Mouse (Mus musculus): ENCODE measurements around the gene Appbp2. TPM values are rescaled to one million over a fixed set of nuclear protein-coding genes. Genes with fewer than 3 reads are reported as not detected.

Appbp2 gene
- total and polyA plus RNA-seq, 3 experiments: 5.3 to 47.5 (median 33.2) TPM

DNA sequence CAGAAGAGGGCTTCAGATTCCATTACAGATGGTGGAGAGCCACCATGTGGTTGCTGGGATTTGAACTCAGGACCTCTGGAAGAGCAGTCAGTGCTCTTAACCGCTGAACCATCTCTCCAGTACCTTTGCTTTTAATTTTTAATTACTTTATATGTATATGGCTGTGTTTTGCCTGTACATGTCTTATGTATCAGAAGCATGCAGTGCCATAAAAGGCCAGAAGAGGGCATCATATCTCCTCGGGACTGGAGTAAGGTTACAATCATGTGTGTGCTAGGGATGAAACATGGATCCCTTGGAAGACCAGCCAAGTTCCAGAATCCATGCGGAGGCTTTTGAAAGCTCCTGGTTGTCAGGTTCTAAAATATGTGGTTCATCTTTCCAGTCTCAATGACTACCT, 35.7 kb upstream of the Appbp2 start:
- Histone ChIP-seq H3K4me3 (ENCODE audit: low read depth, low read length) (no peak overlapping the region), H3K27me3 (ENCODE audit: insufficient read depth, low read length) (peaks cover 26% of the 10 kb centered on the region), H3K4me1 (ENCODE audit: insufficient read depth, low read depth, low read length) (peaks cover 4% of the 10 kb centered on the region; the same call in 1 of the 2 replicates), H3K36me3 (replicated peaks) (no peaks in the 10 kb centered on the region), H3K9me3 (replicated peaks) (no peaks in the 10 kb centered on the region)
- ATAC-seq (ENCODE audit: extremely low read depth, insufficient number of reproducible peaks, low FRiP score, poor library complexity, severe bottlenecking) (no peak), DNase-seq (ENCODE audit: low spot score) (no peak)
- no peak for TF ChIP-seq GATA2 (IDR thresholded peaks at IDR 0.05; ENCODE audit: borderline replicate concordance, low read depth, low read length)
- TF ChIP-seq CTCF (IDR thresholded peaks at IDR 0.05; ENCODE audit: low read depth, low read length): peak; percentile 46; the same call in 1 of the 2 replicates

DNA sequence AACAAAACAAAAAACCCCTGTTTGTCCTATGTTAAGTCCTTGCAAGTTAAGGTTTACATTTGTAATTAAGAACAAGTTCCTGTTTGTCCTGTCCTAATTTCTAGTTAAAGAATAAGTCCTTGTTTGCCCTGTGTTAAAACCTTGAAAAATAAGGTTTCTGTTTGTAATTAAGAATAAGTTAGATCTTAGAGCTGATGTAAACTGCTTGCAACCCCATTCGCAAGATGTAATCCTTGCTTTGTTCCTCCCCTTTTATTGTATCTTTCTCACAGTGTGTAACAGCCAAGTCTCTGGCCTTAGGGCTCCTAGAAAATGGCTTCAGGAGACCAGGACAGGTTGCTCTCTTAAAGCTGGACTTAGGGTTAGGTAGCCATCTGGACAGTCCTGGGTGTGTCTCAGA, 32.5 kb upstream of the Appbp2 start:
- H3K27me3 ChIP-seq (ENCODE audit: insufficient read depth, low read length): peaks cover 9% of the 10 kb centered on the region
- DNase-seq (ENCODE audit: low spot score) (no peak), ATAC-seq (ENCODE audit: extremely low read depth, insufficient number of reproducible peaks, low FRiP score, poor library complexity, severe bottlenecking) (no peak)
- H3K36me3 ChIP-seq (replicated peaks): no peaks in the 10 kb centered on the region
- H3K9me3 ChIP-seq (replicated peaks): no peaks in the 10 kb centered on the region
- H3K4me3 ChIP-seq (ENCODE audit: low read depth, low read length): no peak overlapping the region
- TF ChIP-seq GATA1 (IDR thresholded peaks at IDR 0.05; ENCODE audit: borderline replicate concordance, low read length) (no peak), GATA2 (IDR thresholded peaks at IDR 0.05; ENCODE audit: borderline replicate concordance, low read depth, low read length) (no peak), TAL1 (conservative IDR thresholded peaks at IDR 0.05; ENCODE audit: low read depth, low read length) (no peak), POLR2AphosphoS5 (IDR thresholded peaks at IDR 0.05; ENCODE audit: insufficient replicate concordance, low read depth, low read length) (no peak), CTCF (IDR thresholded peaks at IDR 0.05; ENCODE audit: low read depth, low read length) (no peak)
- peaks cover 9% of the 10 kb centered on the region; the same call in 1 of the 2 replicates for H3K4me1 ChIP-seq (ENCODE audit: insufficient read depth, low read depth, low read length)

DNA sequence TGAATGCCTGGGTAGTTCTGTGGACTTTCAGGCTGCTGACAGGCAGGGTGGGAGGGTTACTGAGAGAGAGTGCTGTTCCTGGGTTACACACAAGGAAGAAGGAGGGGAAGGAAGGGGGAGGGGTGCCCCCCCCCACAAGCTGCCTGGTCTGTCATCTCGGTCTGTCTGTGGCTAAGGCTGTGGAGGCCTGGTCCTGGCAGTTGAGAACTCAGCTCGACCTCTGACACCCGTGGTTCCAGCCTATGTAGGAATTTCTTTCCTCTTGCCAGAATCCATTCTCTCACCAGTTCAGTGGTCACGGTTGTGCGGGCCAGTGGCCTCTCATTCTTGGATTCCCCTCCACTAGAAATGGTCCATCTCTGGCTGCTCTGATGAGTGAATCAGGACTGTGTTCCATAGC, 29.7 kb upstream of the Appbp2 start:
- ATAC-seq (ENCODE audit: extremely low read depth, insufficient number of reproducible peaks, low FRiP score, poor library complexity, severe bottlenecking): no peak
- TF ChIP-seq GATA1 (IDR thresholded peaks at IDR 0.05; ENCODE audit: borderline replicate concordance, low read length): no peak
- no peak for TF ChIP-seq CTCF (IDR thresholded peaks at IDR 0.05; ENCODE audit: low read depth, low read length)
- TF ChIP-seq TAL1 (conservative IDR thresholded peaks at IDR 0.05; ENCODE audit: low read depth, low read length): no peak
- TF ChIP-seq GATA2 (IDR thresholded peaks at IDR 0.05; ENCODE audit: borderline replicate concordance, low read depth, low read length): no peak
- no peak for TF ChIP-seq POLR2AphosphoS5 (IDR thresholded peaks at IDR 0.05; ENCODE audit: insufficient replicate concordance, low read depth, low read length)
- DNase-seq (ENCODE audit: low spot score): no peak
- no peak overlapping the region for H3K4me3 ChIP-seq (ENCODE audit: low read depth, low read length)
- H3K4me1 ChIP-seq (ENCODE audit: insufficient read depth, low read depth, low read length): peaks cover 14% of the 10 kb centered on the region; the same call in 1 of the 2 replicates
- no peaks in the 10 kb centered on the region for H3K36me3 ChIP-seq (replicated peaks)
- no peaks in the 10 kb centered on the region for H3K9me3 ChIP-seq (replicated peaks)
- peaks cover 9% of the 10 kb centered on the region for H3K27me3 ChIP-seq (ENCODE audit: insufficient read depth, low read length)

DNA sequence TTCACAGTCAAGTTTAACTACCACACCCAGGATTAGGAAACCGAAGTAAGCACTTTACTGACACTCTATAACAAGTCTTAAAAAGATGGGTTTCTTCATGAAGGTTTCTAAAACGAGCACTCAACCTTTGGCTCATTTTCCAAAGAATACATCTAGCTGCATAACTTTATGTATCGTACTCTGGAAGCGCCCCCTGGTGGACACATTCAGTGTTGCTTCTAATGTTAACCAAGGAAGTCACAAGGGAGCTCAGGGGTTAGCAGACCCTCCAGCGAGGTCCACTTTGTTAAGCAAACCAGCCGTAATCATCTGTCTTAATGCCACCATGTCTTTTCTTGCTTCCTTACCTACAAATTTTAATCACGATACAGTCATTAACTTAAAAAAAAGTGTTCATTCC, 26.3 kb upstream of the Appbp2 start:
- TF ChIP-seq TAL1 (conservative IDR thresholded peaks at IDR 0.05; ENCODE audit: low read depth, low read length) (no peak), CTCF (IDR thresholded peaks at IDR 0.05; ENCODE audit: low read depth, low read length) (peak; percentile 58; the same call in 1 of the 2 replicates)
- ATAC-seq (ENCODE audit: extremely low read depth, insufficient number of reproducible peaks, low FRiP score, poor library complexity, severe bottlenecking) (no peak), DNase-seq (ENCODE audit: low spot score) (peak; percentile 29)
- Histone ChIP-seq H3K36me3 (replicated peaks) (no peaks in the 10 kb centered on the region), H3K4me1 (ENCODE audit: insufficient read depth, low read depth, low read length) (peaks cover 17% of the 10 kb centered on the region; the same call in 1 of the 2 replicates), H3K4me3 (ENCODE audit: low read depth, low read length) (no peak overlapping the region), H3K9me3 (replicated peaks) (no peaks in the 10 kb centered on the region), H3K27me3 (ENCODE audit: insufficient read depth, low read length) (0 out of 2 replicates have a peak, but pooled peaks cover 2% of the 10 kb centered on the region)

DNA sequence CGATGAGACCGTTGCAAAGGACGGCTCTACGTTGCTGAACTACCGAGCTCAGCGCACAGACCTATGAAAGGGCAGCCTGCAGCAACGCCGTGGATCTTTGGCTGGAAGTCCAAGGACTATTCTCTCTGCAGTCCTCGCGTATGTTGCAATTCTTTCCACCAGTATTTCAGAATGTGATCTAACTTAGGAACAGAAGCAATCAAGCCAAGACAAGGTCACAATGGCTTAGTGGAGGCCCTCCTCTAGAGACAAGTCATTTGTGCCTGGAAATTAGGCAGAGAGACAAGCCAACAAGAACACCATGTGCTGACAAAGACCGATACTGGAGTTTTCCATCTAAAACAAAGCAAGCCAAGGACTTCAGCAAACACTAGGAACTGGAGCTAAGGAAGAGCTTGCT, 24.0 kb upstream of the Appbp2 start:
- no peak for DNase-seq (ENCODE audit: low spot score)
- H3K4me3 ChIP-seq (ENCODE audit: low read depth, low read length): no peak overlapping the region
- no peaks in the 10 kb centered on the region for H3K9me3 ChIP-seq (replicated peaks)
- no peak for TF ChIP-seq GATA1 (IDR thresholded peaks at IDR 0.05; ENCODE audit: borderline replicate concordance, low read length)
- no peak for TF ChIP-seq TAL1 (conservative IDR thresholded peaks at IDR 0.05; ENCODE audit: low read depth, low read length)
- no peak for TF ChIP-seq CTCF (IDR thresholded peaks at IDR 0.05; ENCODE audit: low read depth, low read length)
- no peak for TF ChIP-seq POLR2AphosphoS5 (IDR thresholded peaks at IDR 0.05; ENCODE audit: insufficient replicate concordance, low read depth, low read length)
- no peak for TF ChIP-seq GATA2 (IDR thresholded peaks at IDR 0.05; ENCODE audit: borderline replicate concordance, low read depth, low read length)
- no peaks in the 10 kb centered on the region for H3K36me3 ChIP-seq (replicated peaks)
- no peaks in the 10 kb centered on the region for H3K27me3 ChIP-seq (ENCODE audit: insufficient read depth, low read length)
- no peak for ATAC-seq (ENCODE audit: extremely low read depth, insufficient number of reproducible peaks, low FRiP score, poor library complexity, severe bottlenecking)
- peaks cover 25% of the 10 kb centered on the region; the same call in 1 of the 2 replicates for H3K4me1 ChIP-seq (ENCODE audit: insufficient read depth, low read depth, low read length)

DNA sequence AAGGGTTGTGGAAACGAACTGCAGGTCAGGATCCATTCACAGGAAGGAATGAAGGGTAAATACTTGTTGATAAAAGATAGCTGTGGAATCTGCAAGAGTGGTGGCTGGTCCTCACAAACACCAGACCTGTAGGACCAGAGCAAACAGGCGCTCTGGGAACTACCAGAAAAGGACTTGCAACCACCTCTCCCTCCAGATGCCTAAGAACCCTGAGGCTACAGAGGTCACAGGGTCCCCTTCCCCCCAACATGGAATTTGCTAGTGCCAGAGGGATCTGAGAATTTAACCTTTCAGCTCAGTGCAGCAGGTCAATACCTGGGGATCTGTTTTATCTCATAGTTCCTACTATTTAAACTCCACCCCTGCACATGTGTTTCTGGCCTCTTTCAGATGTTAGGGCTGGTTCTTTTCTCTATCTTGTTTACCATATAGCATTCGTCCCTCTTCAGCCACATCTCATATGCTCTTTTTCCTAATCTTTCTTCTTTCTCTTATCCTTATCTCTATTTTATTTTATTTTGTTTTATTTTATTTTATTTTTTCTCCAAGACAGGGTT, 20.6 kb upstream of the Appbp2 start:
- peak; percentile 20 for DNase-seq (ENCODE audit: low spot score)
- no peak; the same call in 1 of the 2 replicates for ATAC-seq (ENCODE audit: extremely low read depth, insufficient number of reproducible peaks, low FRiP score, poor library complexity, severe bottlenecking)

More for the DNA sequence above, 20.6 kb upstream of the Appbp2 start:
- TF ChIP-seq GATA2 (IDR thresholded peaks at IDR 0.05; ENCODE audit: borderline replicate concordance, low read depth, low read length) (no peak), CTCF (IDR thresholded peaks at IDR 0.05; ENCODE audit: low read depth, low read length) (no peak), POLR2AphosphoS5 (IDR thresholded peaks at IDR 0.05; ENCODE audit: insufficient replicate concordance, low read depth, low read length) (no peak), GATA1 (IDR thresholded peaks at IDR 0.05; ENCODE audit: borderline replicate concordance, low read length) (no peak), TAL1 (conservative IDR thresholded peaks at IDR 0.05; ENCODE audit: low read depth, low read length) (no peak; the same call in 1 of the 2 replicates)
- peaks cover 36% of the 10 kb centered on the region for H3K4me1 ChIP-seq (ENCODE audit: insufficient read depth, low read depth, low read length)
- no peak overlapping the region; the same call in 1 of the 2 replicates for H3K4me3 ChIP-seq (ENCODE audit: low read depth, low read length)
- H3K36me3 ChIP-seq (replicated peaks): no peaks in the 10 kb centered on the region
- H3K9me3 ChIP-seq (replicated peaks): no peaks in the 10 kb centered on the region
- H3K27me3 ChIP-seq (ENCODE audit: insufficient read depth, low read length): no peaks in the 10 kb centered on the region
